Mouse (Mus musculus): ENCODE measurements around the gene Pik3r6.

The Pik3r6 gene

GRCm38 (mm10) chr11:68502902-68503629, at the start of gene Pik3r6:
Gene Pik3r6, plus strand, starts transcription at chr11:68503019.
- no peak for DNase-seq

- DNase-seq, result no peak
Measured at GRCm38 (mm10) chr11:68453301-68453700, 49.5 kb upstream of the Pik3r6 start.

DNA sequence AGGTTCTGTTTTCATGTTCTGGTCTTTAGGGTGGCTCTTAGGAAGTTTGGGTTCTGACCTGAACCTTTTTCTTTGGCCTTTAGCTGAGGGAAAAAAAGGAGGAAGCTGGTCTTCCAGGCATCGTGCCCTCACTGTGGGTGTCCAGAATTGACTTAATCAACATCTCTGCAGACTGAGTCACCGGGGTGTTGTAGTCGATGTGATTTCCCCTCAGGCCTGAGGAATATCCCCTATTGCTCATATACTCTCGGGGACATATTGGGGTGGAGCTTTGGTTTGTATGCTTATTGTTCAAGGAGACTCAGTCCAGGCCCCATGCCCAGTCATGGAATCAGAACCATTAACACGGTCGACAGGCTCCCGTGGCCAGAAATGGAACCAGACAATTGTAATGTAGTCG, 44.7 kb upstream of the Pik3r6 start:
- DNase-seq, result no peak

DNA sequence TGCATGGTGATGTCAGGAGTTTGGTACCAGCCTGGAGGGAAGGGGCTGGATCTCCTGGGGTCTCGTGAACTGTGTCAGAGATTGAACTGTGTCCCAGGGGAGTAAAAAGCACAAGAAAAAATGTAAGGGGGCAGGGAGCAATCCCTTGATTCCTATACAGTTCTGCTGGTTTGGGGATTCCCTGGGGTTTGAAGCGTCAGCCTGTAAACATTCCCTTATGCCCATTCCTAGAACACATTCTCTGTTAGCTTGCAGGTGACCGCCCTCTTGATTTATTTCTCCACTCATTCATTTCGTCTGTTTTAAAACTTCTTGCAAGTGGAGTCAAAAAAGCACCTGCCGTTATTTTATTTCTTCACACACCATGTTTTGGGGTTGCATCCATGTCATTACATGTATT, 43.8 kb upstream of the Pik3r6 start:
- no peak for DNase-seq

- no peak for DNase-seq
Measured at GRCm38 (mm10) chr11:68459486-68459885, 43.3 kb upstream of the Pik3r6 start.

DNA sequence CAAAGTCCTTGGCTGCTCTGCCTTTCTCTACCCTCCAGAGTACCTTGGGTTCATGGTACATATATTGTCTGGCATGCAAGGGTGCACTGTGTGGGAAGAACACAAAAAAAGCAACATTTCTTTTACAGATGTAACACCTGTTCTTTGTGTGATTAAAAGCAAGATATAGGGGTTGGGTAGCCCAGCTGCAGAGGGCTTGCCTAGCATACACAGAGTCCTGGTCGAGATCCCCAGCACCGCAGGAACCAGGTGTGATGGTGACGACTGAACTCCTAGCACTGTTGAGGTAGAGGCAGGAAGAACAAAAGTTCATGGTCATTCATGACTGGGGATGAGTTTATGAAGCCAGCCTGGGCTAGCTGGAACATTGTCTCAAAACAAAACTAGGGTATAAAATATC, 40.1 kb upstream of the Pik3r6 start:
- no peak for DNase-seq

GRCm38 (mm10) chr11:68464260-68464659, 38.6 kb upstream of the Pik3r6 start:
- DNase-seq, result no peak

DNA sequence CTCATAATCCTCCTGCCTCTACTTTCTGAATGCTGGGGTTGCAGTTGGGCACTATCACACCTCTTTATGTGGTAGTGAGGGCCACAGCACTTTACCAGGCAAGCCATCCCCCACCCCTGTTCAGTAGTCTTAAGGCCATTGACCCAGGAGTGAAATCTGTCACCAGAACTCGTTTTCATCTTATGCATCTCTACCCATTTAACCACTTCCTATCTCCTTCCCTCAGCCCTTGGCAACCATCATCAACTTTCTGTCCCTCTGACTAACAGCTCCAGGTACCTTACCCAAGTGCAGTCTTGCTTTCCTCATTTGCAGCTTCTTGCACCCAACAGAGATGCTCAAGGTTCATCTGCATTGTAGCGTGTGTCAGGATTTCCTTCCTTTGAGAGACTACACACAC, 37.7 kb upstream of the Pik3r6 start:
- DNase-seq, result no peak

GRCm38 (mm10) chr11:68467441-68467840, 35.4 kb upstream of the Pik3r6 start:
- DNase-seq, result no peak

DNA sequence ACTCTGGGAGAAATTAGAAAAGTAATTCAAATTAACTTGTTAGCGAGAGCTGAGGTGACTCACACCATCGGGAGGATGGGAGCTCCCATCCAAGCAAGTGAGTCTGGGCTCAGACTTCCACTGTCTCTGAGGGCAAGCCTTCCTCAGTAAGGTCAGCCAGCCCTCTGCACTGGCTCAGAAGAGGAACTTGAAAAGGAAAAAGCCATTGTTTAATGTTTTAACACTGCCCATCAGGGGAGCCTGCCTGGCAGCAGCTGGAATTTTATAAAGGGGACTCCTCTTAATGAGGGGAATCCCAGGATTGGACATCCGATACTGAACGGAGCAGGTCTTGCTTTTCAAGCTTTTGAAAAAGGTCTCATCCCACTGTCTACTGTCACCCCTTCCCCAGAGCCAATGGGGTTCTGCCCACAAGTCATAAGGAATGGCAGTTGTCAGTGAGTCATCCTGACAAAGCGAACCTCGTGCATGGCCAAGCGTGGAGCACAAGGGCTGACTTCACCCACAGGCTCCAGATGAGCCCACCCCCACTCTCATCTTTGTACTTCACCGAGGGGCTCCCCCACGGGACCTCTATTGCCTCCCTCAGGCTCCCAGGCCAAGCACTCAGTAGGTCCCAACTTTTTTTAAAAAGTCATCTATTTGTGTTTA, 34.7 kb upstream of the Pik3r6 start:
- DNase-seq, result no peak

GRCm38 (mm10) chr11:68468886-68469285, 33.9 kb upstream of the Pik3r6 start:
- no peak for DNase-seq

DNA sequence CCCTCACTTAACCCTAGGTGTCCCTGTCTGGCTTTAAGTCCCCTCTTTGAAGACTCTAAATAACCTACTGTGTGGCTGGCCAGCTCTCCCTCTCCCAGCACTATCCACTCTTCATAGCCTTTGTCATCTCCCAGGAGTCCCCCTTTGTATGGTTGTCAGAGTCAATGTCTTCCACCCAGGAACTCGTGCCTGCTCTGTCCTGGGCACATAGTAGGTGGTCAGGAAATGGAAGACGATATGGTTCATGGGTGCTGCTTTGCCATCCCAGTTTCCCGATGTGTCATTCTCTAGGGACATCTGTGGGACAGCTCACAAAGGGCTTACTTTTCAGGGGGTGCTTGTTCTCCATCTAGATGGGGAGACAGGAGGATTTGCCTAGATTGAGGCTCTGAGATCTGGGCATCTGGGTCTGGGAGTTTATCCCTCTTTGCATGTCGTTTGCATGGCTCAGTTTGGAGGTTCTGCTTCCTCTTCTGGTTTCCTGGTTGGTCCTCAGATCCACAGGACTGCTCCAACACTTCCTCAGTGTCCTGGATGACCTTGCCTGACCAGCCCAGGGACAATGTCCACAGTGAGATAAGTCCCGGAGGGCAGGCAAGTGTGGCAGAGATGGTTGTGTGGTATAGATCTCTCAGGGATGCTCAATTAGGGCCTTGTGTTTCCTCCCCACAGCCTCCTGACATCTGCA, 30.5 kb upstream of the Pik3r6 start:
- no peak for DNase-seq

DNA sequence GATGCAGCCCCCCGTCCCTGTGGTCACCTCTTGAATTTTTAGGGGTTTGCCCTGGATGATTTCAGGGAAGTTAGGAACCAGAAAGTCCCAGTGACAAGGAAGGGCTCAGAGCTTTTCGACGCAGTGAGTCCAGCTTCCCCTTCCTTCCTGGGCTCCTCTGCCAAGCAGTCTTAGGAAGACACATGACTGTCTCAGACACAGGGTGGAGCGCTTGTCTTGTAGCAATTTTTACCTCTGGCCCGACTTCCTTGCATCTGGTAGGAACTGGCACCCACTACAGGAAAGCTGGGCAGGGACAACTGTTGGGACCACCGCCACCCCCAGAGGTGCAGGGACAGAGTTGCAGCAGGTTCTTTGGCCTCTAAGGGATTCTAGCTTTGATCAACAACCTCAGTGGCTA, 28.2 kb upstream of the Pik3r6 start:
- no peak for DNase-seq

- no peak for DNase-seq
Measured at GRCm38 (mm10) chr11:68475676-68476075, 27.1 kb upstream of the Pik3r6 start.

GRCm38 (mm10) chr11:68477661-68478060, 25.2 kb upstream of the Pik3r6 start:
- DNase-seq, result no peak

GRCm38 (mm10) chr11:68478574-68478981, 24.2 kb upstream of the Pik3r6 start:
- DNase-seq, result no peak

- DNase-seq, result no peak
Measured at GRCm38 (mm10) chr11:68480660-68481059, 22.2 kb upstream of the Pik3r6 start.

DNA sequence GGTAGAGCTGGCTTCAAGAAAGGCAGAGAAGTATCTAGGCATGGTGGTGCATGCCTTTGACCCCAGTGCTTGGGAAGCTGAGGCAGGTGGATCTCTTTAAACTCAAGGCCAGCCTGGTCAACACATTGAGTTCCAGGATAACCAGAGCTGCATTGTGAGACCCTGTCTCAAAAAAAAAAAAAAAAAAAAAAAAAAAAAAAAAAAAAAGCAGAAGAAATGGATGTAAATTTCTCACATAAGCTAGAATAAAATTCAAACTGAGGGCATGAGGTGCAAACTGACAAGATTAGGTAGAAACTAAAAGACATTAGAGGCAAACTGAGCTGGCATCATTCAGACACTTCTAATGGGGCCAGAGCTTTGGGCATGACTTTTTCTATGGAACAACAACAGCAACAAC, 20.8 kb upstream of the Pik3r6 start:
- DNase-seq, result no peak

GRCm38 (mm10) chr11:68483213-68483612, 19.6 kb upstream of the Pik3r6 start:
- no peak for DNase-seq

DNA sequence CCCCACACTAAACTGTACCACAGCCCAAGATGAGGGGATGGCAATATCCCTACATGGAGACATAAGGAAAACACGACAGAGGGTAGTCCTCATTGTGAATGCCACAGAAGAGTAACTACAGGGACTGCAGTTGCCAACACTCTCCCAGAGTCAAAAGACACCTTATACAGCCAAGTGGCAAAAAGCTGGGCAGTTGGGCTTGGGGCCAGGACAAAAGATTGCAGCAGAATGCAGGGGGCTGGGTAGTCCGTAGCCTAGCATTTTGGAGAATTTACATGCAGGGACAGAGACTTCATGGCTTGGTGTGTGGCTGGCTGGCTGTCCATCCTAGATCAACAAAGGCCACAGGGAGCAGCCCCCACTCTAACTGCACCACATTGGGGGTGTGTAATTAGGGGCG, 18.4 kb upstream of the Pik3r6 start:
- no peak for DNase-seq

DNA sequence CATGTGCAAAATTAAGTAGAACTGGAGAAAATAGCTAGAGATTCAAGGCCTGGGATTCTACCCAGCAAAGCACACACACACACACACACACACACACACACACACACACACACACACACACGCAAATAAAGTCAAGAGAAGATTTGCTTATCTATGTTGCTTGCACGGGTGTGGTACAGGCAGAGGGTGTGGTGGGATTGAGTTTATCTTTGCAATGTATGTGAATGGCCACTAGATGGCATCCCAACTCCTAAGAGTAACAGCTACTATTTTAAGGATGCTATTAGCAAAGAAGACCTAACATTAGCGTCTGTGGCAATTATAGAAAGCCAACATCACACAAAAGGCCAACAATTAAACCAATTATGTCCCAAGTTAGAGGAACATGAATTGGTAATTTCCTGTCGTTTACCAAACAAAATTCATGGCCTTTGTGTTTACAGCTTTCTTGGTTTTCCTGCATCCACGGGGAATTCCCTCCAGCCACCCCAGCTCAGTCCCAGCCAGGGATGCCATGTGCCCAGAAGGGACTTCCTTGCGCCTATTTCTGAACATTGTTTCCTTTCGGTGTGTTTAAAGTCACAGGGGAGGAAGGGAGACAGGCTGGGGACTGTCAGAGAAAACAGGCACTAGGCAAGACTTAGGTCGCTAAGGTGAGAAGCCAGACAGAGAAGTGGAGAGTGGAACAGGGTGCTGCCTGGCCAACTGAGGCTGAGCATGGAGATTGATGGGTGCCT, 17.4 kb upstream of the Pik3r6 start:
- DNase-seq, result peak; percentile 36 to 40

- DNase-seq, result no peak
Measured at GRCm38 (mm10) chr11:68486093-68486492, 16.7 kb upstream of the Pik3r6 start.

DNA sequence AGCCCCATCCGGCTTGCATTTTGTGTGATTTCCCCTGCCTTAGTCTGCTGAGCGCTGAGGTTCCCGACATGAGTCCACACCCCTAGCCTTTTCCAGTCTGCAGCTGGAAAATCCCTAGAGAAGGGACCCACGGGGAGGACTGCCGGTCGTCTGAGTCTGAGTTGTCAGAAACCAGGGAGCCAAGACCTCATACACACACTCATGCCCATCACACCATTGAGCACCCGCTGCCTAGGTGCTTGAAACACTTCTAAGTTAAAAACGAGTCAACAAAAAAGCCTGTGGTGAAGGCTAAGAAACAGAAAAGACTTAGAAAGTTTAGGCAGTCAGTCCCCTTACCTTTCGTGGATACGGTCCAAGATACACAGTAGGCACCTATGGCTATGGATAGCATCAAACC, 15.1 kb upstream of the Pik3r6 start:
- no peak for DNase-seq

Measured in cerebellum, adult 18-20 months (tissue).